Mouse (Mus musculus): Measurements from ENCODE around the gene Anxa11.
A peak's percentile ranks its signal among the peaks of the same experiment; 100 is the strongest.
"Not testable (repeated sequence)": the region's sequence is repeated elsewhere in the genome, so short reads cannot be mapped to it uniquely, and the experiment has no call there.

The Anxa11 gene

DNA sequence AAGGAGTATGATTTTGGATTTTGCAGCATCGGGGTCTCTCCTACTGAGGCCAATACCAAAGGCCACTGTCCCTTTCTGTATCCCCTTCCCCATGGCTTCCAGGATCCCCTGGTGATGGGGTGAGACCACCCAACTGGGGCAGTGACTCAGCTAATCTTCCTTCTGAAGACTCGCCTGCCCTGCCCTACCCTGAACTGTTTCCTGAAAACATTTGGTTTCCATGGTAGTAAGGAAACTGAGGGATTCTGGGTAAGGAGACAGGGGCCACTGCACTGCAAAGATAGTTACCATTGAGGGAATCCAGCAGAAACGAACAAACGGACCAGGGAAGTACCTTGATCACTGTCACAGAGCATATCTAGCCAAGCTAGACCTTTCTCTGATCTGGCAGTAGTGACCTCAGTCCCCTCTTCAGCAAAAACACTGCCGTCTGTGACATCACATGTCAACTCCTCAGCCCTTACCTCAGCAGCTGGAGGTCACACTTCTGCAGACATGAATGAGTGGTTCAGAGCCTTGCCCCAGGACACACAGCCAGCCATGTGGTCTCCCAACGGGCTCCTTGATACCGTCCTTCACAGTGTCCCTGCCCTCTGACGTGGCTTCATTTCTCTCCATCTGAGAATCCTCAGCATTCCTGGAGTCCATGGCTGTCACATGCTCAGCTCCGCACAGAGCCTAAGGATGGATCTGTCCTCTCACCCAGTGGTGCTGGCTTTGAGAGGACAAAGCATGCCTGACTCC is 27.4 kb downstream of the Anxa11 start:
- no peak for DNase-seq (ENCODE audit: low spot score)

DNA sequence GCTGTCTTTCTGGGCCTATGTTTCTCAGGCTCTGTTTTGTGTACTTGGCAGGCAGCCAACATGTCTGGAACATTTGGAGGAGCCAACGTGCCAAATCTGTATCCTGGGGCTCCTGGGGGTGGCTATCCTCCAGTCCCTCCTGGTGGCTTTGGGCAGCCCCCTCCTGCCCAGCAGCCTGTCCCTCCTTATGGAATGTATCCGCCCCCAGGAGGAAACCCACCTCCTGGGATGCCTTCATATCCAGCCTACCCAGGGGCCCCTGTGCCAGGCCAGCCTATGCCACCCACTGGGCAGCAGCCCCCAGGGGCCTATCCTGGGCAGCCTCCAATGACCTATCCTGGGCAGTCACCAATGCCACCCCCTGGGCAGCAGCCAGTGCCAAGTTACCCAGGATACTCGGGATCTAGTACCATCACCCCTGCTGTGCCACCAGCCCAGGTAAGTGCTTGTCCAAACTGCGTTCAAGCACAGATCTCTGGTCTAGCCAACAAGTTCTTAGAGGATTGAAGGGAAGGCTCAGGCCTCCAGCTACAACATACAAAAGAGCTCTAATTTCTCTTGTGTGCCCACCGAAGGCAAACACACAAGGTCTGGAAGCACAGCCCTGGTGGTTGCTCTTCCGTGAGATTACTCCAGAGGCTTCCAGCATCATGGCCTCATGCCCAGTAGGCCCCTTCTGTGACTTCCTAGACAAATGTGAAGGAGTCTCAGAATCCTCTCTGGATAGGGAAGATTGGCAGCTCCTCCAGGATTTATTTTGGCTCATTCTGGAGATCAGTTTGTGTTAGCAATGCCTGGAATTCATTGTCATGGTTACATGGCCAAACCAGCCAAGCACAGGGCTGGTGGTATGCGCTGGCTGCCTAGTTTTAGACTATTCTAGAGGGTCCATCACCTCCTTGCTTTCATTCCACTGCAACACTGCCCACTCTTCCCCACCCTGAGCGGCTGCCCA is 30.8 kb downstream of the Anxa11 start:
- DNase-seq (ENCODE audit: low spot score) = peak; percentile 54

DNA sequence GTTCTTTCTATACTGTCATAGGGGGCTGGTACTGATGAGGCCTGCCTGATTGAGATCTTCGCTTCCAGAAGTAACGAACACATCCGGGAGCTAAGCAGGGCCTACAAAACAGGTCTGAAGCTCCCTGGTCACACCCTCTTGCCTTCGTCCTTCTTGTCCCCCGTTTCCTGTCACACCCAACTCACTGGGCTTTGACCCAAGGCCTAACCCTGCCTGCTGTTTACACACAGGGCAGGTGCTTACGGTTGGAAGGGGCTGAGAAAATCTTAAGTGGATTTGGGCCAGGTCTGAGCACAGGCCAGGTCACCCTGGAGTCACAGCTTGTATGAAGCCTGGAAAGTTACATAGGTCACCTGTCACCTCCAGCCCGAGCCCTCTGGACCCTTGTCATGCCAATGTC is 34.7 kb downstream of the Anxa11 start:
- DNase-seq (ENCODE audit: low spot score) = not testable (repeated sequence)

DNA sequence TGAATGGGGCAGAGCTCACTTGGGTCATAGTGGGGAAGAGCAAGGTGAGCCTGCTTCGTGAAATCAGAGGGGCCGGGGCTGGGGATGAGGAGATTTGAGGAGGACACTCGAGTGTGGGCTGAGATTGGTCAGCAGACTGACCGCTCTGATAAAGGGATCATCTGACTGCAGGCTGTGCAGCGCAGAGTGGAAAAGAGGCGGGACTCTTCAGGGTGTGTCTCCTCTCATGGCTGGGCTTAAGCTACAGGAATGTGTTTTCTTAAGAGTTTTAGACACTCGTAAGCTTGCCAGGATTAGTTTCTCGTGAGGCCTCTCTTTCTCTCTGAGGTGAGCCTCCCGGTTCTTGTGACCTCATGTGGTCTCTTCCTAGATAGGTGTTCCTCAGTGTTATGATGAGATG is 39.8 kb downstream of the Anxa11 start:
- DNase-seq (ENCODE audit: low spot score) = not testable (repeated sequence)

DNA sequence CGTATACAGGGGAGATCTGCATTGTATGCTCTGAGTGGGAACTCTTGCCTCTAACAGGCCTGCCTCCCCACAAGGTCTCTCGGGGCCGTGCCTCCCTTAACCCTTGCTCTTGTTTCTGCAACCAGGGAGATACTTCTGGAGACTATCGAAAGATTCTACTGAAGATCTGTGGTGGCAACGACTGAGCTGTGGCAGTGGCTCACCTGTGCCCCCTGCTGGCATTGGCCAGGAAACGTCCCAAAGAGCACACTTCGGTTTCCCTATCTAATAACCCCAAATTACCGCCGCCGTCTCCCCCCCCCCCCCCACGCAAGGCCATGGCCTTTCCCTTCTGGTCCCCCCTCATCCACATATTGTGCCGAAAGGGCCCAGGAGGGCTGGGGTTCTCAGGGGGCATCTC is 43.9 kb downstream of the Anxa11 start:
- DNase-seq (ENCODE audit: low spot score) = not testable (repeated sequence)

DNA sequence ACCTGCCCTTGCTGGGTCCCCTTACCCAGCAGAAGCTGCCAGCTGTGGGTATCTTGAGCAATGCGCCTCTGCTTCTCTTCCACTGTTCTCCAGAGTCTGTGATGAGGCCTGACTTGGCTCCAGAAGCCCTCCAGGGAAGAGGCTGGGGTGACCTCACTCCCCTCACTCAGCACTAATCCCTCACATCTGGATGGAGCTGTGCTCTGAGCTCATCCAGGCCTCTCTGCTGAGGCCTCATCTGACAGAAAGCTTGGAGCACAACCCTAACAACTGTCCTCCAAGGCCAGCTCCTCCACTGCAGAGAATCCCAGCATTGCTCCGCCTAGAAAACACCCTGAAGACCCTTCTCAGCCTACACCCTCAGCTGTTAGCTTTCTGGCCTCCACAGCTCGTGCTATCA is 52.6 kb downstream of the Anxa11 start:
- not testable (repeated sequence) for DNase-seq (ENCODE audit: low spot score)

DNA sequence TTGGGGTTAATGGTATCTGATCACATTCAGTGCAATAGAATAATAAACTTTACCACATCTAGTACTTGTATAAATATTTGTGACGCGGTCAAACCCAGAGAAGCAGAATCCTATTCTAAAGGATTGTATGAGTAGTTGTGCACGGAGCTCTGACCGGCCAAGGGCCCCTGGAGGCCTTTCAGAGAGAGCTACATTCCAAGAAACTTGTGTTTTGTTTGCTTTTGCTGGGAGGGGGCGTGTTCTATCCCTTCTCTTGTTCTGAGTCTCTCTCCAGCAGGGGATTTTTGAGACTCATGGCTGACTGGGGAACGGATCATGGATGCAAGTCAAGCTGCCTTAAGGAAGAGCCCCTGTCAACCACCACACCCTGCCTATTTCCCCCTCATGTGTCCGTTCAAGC is 53.7 kb downstream of the Anxa11 start:
- DNase-seq (ENCODE audit: low spot score) = not testable (repeated sequence)

DNA sequence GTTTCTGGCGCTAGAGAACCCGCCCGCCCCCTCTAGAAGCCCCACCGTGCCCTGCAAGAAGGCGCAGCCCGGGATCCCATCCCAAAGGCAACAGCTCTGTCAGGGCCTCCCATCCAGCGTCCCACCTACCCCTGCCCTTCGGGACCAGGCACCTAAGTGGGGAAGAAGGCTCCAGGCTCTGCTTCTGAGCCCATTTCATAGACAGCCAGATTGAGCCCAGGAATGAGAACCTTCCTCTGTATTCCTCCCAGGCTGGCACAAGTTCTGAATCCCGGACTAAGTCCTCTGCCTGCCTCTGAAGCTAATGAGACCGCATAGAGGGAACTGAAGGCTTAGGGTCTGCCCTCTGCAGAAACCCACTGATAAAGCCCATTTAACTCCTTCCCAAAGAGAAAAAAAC is 61.0 kb downstream of the Anxa11 start, which contains the start of gene Plac9a:
TSS of gene Plac9a (minus strand) at position 101 of the 400 bp plus-strand sequence.
- not testable (repeated sequence) for DNase-seq (ENCODE audit: low spot score)

DNA sequence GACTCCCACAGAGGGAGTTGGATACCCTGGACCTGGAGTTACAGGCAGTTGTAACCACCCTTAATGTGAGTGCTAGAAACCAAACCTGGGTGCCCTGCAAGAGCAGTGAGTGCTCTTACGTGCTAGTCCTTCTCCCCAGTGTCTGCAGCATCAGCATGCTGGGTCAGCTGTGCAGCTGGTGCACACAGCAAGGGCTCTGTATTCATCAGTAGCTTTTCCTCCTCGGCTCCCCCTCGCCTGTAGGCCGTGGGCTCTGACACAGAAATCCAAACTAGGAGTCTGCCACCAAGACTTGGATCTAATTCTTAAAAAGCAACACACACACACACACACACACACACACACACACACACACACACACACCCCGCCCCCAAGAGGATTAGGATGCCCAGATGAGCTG is 63.3 kb downstream of the Anxa11 start:
- DNase-seq (ENCODE audit: low spot score) = not testable (repeated sequence)

DNA sequence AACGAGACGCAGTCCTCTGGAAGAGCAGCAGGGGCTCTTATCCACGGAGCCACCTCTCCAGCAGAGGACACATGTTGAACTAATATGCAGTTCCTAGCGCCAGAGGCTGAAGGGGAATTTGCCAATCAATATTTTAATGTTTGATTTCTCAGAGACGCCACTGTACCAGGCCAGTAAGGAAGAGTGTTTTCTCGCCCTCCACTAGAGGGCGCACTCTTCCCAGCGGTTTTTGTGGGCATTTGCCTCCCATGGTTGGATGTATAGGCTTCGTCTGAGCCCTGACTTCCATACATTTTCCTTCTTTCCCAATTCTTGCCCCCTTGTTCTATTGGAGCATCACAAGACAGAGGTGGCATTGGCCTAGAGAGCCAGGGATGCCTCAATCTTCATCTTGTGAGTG is 65.3 kb downstream of the Anxa11 start:
- DNase-seq (ENCODE audit: low spot score) = not testable (repeated sequence)

DNA sequence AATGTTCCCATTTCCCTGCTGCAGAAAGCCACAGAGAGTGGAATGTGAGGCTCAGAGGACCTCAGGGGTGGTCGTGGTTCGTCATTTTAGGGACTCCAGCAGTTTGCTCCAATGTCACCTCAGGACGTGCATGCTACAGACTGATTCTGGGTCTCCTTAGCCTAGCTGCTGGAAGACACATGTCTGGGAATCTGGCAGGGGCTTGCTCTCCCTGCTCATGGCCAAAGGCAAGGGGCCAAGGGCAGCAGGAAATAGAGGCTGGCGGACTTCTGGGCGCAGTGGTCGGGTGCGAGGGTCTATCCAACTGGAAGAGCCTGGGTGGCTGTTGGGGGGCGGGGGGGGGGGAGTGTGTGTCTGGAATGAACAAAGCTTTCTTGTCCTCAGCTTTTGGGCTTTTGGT is 67.0 kb downstream of the Anxa11 start:
- not testable (repeated sequence) for DNase-seq (ENCODE audit: low spot score)

DNA sequence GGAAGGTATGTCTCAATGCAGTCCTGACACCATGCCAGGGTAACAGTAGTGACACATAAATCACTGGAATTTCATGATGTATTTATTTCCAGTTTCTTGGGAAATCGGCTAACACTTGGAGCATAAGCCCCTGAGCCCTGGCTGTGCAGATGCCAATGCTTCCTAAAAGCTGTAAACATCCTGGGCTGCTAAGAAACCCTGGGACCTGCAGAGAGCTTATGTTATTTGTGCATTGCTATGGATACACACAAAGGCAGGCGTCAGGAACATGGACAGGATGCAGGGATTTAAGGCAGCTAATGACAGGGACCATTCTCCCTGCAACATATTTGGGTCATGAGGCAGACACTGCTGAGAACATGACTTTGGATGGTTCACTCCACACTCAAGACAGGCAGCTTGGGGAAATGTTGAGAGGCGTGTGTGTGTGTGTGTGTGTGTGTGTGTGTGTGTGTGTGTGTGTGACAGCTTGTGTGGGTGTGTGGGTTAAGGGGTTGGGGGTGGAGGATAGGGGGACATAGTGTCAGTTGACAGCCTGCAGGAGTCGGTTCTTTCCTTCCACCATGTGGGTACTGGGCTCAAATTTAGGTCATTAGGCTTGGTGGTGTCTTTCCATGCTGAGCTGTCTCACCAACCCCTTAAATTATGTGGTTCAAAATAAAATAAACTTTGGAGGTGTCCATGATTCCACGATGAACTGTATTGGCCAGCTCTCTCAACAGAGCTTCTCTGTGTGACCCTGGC is 76.6 kb downstream of the Anxa11 start:
- DNase-seq (ENCODE audit: low spot score) = not testable (repeated sequence)

DNA sequence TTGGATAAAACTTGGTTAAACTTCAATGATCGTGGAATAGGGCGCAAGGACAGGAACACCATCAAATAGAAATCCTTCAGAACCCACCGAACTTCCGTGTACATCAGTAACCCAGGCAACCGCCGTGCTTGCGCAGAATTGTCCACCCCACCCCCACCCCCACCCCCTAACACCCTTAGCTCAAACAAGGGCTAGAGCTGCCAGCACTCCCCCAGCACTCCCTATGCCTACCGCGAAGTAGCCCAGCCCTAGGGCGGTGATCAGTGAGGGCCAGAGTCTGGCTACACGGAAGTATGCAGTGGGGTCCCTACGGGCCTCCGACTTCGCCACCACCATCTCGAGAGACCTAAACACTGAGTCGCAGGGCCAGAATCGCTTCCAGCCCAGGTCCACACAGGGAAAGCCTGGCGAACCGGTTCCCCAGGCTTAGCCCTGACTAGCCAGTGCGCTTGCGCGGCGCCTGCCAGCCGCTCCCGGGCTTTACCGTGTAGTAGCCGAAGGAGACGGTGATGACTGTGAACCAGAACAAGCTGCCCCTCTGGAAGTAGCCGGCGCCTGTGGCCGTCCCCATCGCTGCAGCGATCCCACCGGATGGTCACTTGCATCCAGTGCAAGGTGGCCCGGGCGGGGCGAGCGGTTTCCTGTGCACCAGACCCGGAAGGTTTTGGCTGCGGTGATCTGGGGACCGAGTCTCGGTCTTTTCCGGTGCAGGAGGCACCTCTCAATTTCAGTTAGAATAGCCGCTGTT is 85.0 kb downstream of the Anxa11 start:
- not testable (repeated sequence) for DNase-seq (ENCODE audit: low spot score)

DNA sequence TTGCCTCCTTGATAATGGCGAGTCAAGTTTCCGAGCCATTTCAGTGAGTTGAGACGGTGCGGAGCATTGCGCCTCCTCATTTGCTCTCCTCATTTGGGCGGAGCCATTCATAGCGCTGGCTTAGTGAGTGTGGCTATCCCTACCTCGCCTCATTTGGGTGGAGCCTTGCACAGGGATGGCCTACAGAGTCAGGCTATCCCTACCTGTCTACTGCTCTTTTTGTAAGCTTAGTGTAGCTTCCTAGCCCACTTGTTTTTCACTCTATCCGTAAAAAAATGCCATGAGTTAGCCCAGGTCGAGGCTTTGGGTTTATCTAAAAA is 85.6 kb downstream of the Anxa11 start, which contains the start of gene Tmem254a:
TSS of gene Tmem254a (minus strand) at position 111 of the 320 bp plus-strand sequence.
- not testable (repeated sequence) for DNase-seq (ENCODE audit: low spot score)

Measured in MN1 (cell line).